Mouse (Mus musculus) left cerebral cortex, postnatal 36 days (tissue): ENCODE data around the gene Mt1. TPM values are rescaled to one million over a fixed set of nuclear protein-coding genes. Genes with fewer than 3 reads are reported as not detected.
"Not testable (repeated sequence)": the region's sequence is repeated elsewhere in the genome, so short reads cannot be mapped to it uniquely, and the experiment has no call there.

Experiments
- DNase-seq, 2 experiments: peaks; one replicate each; pipeline ENCODE4 v3.0.0; 2021 to 2022; ENCODE audit warnings: low spot score in 2 of 2, mixed read lengths in 1 of 2
- intact Hi-C: fragments of 180-260 bp; cut with DNase I; formaldehyde crosslinking; loops from one replicate; pipeline ENCODE4 v1.15.1; 2025
- total RNA-seq, 2 experiments: library from RNA; stranded (reverse); gene quantifications; 2 replicates each; pipeline ENCODE4 v1.2.3; 2021

The Mt1 gene
- total RNA-seq: 100 to 1,000 TPM; 556 to 573 TPM

DNA sequence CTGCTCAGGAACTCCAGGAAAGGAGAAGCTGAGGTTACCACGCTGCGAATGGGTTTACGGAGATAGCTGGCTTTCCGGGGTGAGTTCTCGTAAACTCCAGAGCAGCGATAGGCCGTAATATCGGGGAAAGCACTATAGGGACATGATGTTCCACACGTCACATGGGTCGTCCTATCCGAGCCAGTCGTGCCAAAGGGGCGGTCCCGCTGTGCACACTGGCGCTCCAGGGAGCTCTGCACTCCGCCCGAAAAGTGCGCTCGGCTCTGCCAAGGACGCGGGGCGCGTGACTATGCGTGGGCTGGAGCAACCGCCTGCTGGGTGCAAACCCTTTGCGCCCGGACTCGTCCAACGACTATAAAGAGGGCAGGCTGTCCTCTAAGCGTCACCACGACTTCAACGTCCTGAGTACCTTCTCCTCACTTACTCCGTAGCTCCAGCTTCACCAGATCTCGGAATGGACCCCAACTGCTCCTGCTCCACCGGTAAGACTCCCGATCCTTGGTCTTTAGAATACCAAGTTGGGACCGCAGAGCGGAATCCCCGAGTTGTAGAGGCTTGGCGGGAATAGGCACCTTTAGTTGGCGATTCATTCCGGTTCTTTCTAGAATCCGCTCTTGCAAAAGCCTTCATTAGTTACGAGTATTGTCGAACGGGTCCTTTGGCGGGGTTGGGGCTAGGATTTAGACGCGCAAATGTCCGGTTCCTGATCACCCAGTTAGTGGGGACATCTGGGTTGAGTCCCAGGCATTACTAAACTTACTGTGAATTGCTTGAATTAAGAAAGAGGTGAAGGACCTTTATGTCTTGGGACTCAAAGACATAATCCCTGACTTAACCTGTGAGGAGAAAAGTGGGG, at the start of gene Mt1:
Gene Mt1, plus strand, starts transcription at position 226 of the 856 bp plus-strand sequence.
- intact Hi-C loops: no loop called here
- DNase-seq: peak; percentile 87 to 90

- intact Hi-C loops: no loop called here
- DNase-seq: no peak
Observed at GRCm38 (mm10) chr8:94129133-94129789, 49.6 kb upstream of the Mt1 start.

GRCm38 (mm10) chr8:94130126-94130525, 48.8 kb upstream of the Mt1 start:
- intact Hi-C loops: no loop called here
- no peak for DNase-seq

- intact Hi-C loops: no loop called here
- DNase-seq: no peak
Observed at GRCm38 (mm10) chr8:94132096-94132495, 46.8 kb upstream of the Mt1 start.

DNA sequence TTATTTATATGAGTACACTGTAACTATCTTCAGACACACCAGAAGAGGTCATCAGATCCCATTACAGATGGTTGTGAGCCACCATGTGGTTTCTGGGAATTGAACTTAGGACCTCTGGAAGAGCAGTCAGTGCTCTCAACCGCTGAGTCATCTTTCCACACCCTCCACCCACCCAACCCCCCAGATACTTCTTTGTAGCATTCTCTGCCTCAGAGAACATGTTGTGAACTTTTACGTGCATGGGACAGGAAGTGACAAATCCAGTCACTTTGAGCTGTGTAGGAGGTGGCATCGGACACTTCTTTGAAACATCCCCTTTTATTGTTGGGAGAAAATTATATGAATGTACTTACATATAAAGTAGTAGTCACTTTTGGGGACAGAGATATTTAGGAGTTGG, 44.3 kb upstream of the Mt1 start:
- intact Hi-C loops, DNase-seq: not testable (repeated sequence)

GRCm38 (mm10) chr8:94135556-94135955, 43.3 kb upstream of the Mt1 start:
- intact Hi-C loops: no loop called here
- no peak for DNase-seq

- DNase-seq: no peak
- intact Hi-C loops: no loop called here
Observed at GRCm38 (mm10) chr8:94136192-94136591, 42.7 kb upstream of the Mt1 start.

GRCm38 (mm10) chr8:94136933-94137332, 41.9 kb upstream of the Mt1 start, which contains the start of gene Mt4:
Mt4 (plus strand) TSS chr8:94137197.
- intact Hi-C loops: no loop called here

DNA sequence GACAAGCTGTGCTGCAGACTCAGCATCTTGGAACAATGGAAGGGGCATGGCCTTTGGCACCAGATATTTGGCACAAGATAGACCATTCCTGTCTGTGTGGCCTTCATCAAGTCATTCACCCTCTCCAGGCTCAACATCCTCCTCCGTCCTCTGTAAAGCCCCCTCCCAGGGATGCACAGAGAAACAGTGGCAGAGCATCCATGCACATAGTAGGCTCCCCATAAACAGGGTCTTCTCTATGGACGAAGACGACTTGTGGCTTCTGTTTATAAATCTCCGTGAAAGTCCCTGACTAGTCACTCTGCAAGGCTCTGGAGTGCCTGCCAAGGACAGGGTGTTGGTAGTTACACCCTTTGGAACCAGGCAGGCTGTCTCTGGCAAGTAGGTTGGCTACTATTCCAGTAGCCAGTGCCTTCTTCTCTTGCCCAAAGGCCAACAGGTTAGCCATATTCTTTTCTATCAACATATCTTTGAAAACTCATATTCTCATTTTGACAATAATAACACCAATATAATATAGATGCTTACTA, 38.6 kb upstream of the Mt1 start:
- intact Hi-C loops: no loop called here
- no peak for DNase-seq

More at GRCm38 (mm10) chr8:94136933-94137332, 41.9 kb upstream of the Mt1 start, which contains the start of gene Mt4:
- DNase-seq: no peak

GRCm38 (mm10) chr8:94148236-94148635, 30.6 kb upstream of the Mt1 start:
- intact Hi-C loops: no loop called here
- DNase-seq: no peak

DNA sequence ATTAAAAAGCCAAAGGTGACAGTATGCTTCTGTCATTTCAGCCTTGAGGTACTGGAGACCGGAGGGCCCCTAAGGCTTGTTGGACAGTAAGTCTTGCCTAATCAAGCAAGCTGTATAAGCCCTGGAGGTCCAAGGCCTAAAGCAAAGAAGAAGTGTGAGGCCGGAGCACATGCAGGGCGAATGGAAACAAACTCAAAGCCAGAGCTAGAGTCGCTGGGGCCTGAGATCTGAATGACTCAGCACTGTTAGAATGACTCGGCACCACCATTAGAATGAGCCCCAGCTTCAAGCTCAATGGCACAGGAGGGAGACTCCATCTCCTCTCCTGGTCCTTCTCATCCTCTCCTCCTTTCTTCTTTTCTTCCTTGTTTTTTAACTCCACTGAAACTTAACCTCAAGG, 28.0 kb upstream of the Mt1 start:
- DNase-seq: no peak
- intact Hi-C loops: no loop called here

- intact Hi-C loops: loop anchor here (2.0 kb wide), 1 partner anchor 54 kb away; the partner anchor contains the start of gene Bbs2
- peak; percentile 87 to 89 for DNase-seq
Observed at GRCm38 (mm10) chr8:94152513-94153300, 26.2 kb upstream of the Mt1 start, which contains the start of gene Mt3. Mt3 (plus strand) TSS chr8:94152607.

GRCm38 (mm10) chr8:94153451-94153850, 25.4 kb upstream of the Mt1 start:
- DNase-seq: peak; percentile 56 to 64
- intact Hi-C loops: loop anchor here (2.0 kb wide), 1 partner anchor 55 kb away; the partner anchor contains the start of gene Bbs2

DNA sequence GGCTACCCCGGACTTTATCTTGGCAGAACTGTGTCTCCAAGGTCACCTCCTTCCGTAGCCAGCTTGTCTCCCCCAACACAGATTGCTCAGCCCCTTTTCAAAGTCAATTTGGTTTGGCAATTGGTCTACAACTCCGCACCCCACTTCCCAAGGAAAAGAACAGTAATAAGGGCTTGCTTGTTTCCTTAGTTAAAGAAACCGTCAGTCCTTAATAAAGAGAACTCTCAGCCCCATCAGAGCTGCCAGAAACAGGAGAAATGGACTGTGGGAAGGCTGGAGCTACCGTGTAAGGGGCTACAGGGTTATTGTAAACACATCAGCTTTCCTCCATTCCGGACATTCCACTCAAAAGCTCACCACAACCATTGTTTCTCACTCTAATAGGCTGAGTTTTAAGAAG, 24.3 kb upstream of the Mt1 start:
- intact Hi-C loops: no loop called here
- DNase-seq: peak in 1 of 2 experiments; percentile 17

- intact Hi-C loops: no loop called here
- DNase-seq: no peak
Observed at GRCm38 (mm10) chr8:94156092-94156491, 22.8 kb upstream of the Mt1 start.

DNA sequence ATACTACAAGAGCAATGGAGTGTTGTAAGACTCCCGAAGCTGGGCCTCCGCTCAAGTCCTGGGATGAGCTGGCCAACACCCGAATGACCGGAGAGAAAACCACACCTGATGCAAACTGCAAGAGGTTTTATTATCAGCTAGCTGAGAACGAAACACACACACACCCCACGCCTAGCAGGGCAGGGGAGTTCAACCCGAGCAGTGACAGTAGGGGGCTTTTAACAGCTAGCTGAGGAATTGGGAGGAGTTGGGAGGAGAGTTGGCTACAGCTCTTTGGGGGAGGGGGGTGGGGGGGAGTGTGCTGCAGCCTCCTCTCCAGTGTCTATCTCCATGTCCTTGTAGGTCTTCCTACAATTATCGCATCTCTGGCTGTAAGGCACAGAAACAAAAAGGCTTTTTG, 13.1 kb upstream of the Mt1 start:
- not testable (repeated sequence) for DNase-seq
- intact Hi-C loops: loop anchor here (5.0 kb wide), 1 partner anchor 63 kb away; no protein-coding TSS in a partner anchor

DNA sequence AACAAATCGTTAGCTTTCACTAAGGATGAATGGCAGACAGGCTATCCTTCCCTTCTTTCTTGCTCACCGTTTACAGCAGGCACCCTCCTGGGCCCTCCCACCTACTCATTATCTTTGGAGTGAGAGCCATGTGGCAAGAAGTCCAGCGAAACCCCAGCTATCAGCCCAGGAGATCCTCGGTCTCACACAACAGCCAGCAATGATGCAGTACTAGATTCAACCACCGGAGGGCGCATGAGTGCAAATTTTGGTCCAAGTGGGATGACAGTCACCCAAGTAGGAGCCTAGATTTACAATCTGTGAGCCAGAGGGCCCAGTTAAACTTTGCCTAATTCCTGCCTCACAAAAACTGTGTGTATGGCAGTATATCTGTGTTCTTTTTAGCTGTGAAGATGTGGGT, 11.6 kb upstream of the Mt1 start:
- intact Hi-C loops: loop anchor here (1.0 to 5.0 kb wide), 2 partner anchors 32 to 65 kb away; no protein-coding TSS in a partner anchor
- DNase-seq: peak; percentile 86 to 92

DNA sequence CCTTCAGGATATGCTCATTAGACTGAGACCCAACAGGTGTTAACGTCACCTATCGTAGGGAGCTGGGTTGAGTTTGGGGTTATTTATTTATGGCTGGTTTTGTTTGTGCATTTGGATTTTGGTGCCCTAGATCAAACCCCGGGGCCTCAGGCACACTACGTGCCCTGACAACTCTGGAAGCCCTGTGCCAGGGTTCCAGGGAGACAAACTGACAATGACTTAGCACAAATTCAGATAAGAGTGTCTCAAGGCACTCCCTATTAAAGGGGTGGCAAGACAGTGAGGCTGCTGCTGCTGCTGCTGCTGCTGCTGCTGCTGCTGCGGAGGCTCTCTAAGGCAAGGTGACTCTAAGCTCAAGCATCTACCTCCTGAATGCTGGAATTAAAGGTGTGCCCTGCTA, 9.3 kb upstream of the Mt1 start:
- DNase-seq: no peak
- intact Hi-C loops: loop anchor here (5.0 kb wide), 1 partner anchor 67 kb away; no protein-coding TSS in a partner anchor

- intact Hi-C loops: no loop called here
Observed at GRCm38 (mm10) chr8:94171321-94171755, 7.5 kb upstream of the Mt1 start.

More at GRCm38 (mm10) chr8:94171321-94171755, 7.5 kb upstream of the Mt1 start:
- peak; percentile 54 to 60 for DNase-seq
